Mouse (Mus musculus) gastrocnemius, postnatal 10 days (tissue): ENCODE results near the gene Hoxa7. TPM values are rescaled to one million over a fixed set of nuclear protein-coding genes. Genes with fewer than 3 reads are reported as not detected.
A peak's percentile ranks its signal among the peaks of the same experiment; 100 is the strongest.

Experiments
- DNase-seq: peaks from one replicate; pipeline ENCODE4 v3.0.0; 2021; ENCODE audit warnings: mixed read lengths
- total RNA-seq, 2 experiments: library from RNA; stranded (reverse); gene quantifications; 2 replicates each; pipeline ENCODE4 v1.2.3; 2021

The Hoxa7 gene
- total RNA-seq, 2 experiments from 2014 or later = 9.4 to 9.7 TPM

GRCm38 (mm10) chr6:52253511-52254500 is 32.2 kb upstream of the Hoxa7 start:
- DNase-seq = peak; percentile 41

GRCm38 (mm10) chr6:52252775-52253376 is 31.2 kb upstream of the Hoxa7 start:
- peak; percentile 32 for DNase-seq

- no peak for DNase-seq
Observed at GRCm38 (mm10) chr6:52252016-52252774, 30.5 kb upstream of the Hoxa7 start.

- no peak for DNase-seq
Observed at GRCm38 (mm10) chr6:52251177-52251879, 29.7 kb upstream of the Hoxa7 start.

GRCm38 (mm10) chr6:52249826-52250225 is 28.2 kb upstream of the Hoxa7 start:
- DNase-seq = no peak

- no peak for DNase-seq
Observed at GRCm38 (mm10) chr6:52249415-52249738, 27.7 kb upstream of the Hoxa7 start.

GRCm38 (mm10) chr6:52248638-52249414 is 27.2 kb upstream of the Hoxa7 start:
- DNase-seq = no peak

GRCm38 (mm10) chr6:52247766-52248637 is 26.3 kb upstream of the Hoxa7 start:
- DNase-seq = no peak

- no peak for DNase-seq
Observed at GRCm38 (mm10) chr6:52246916-52247315, 25.3 kb upstream of the Hoxa7 start.

- DNase-seq = peak; percentile 33
Observed at GRCm38 (mm10) chr6:52246403-52246803, 24.7 kb upstream of the Hoxa7 start.

- peak; percentile 17 for DNase-seq
Observed at GRCm38 (mm10) chr6:52245757-52246142, 24.1 kb upstream of the Hoxa7 start, which contains the start of gene Hoxa11. TSS of gene Hoxa11 (minus strand) at chr6:52245810.

GRCm38 (mm10) chr6:52245040-52245756 is 23.5 kb upstream of the Hoxa7 start:
- no peak for DNase-seq

- no peak for DNase-seq
Observed at GRCm38 (mm10) chr6:52244471-52245039, 22.9 kb upstream of the Hoxa7 start.

- peak; percentile 8 for DNase-seq
Observed at GRCm38 (mm10) chr6:52243681-52244121, 22.0 kb upstream of the Hoxa7 start.

- DNase-seq = peak; percentile 9
Observed at GRCm38 (mm10) chr6:52242801-52243332, 21.2 kb upstream of the Hoxa7 start.

GRCm38 (mm10) chr6:52241001-52241621 is 19.5 kb upstream of the Hoxa7 start:
- peak; percentile 4 for DNase-seq

- DNase-seq = peak; percentile 94
Observed at GRCm38 (mm10) chr6:52240389-52241000, 18.8 kb upstream of the Hoxa7 start, which contains the start of gene Hoxa10. TSS of gene Hoxa10 (minus strand) at chr6:52240854.
